In genomic region chr14:118600746-118601145, GRCm38 (mm10) we compare ENCODE assay signal across 23 mouse cellular contexts.
DNase-seq lines count a peak whose midpoint lies in the region; ATAC-seq and TF ChIP-seq lines count a peak whose summit lies in the region.
"Had no signal": no experiment of that assay in that cellular context is flagged by ENCODE, and none has a peak within 500 bp of the region (broad histone marks: within the 10 kb centered on the region; RNA-seq: fewer than 3 reads in every experiment).

No protein-coding gene starts in this region.

- no peak overlapping the region for H3K4me2 ChIP-seq in hindbrain, embryonic 13.5 days
- no peak overlapping the region for H3K4me2 ChIP-seq in hindbrain, embryonic 16.5 days (ENCODE audit: low read length)
- H3K4me2 ChIP-seq in midbrain, embryonic 14.5 days (ENCODE audit: low read length): no peak overlapping the region
- H3K4me2 ChIP-seq: forebrain, embryonic 15.5 days; limb, embryonic 13.5 days; liver, embryonic 12.5 days had no signal

- H3K27ac ChIP-seq in hindbrain, embryonic 10.5 days: peak overlapping the region; percentile 45; the same call in 1 of the 2 replicates
- H3K27ac ChIP-seq in hindbrain, embryonic 13.5 days: no peak overlapping the region
- H3K27ac ChIP-seq in hindbrain, embryonic 16.5 days (ENCODE audit: low read depth, low read length): no peak overlapping the region
- no peak overlapping the region for H3K27ac ChIP-seq in midbrain, embryonic 14.5 days (replicated peaks; ENCODE audit: low read depth, low read length)
- H3K27ac ChIP-seq: forebrain, embryonic 15.5 days; kidney, postnatal 0 days; limb, embryonic 13.5 days; liver, embryonic 12.5 days had no signal

- TF ChIP-seq POLR2A in brain, embryonic 14.5 days (IDR thresholded peaks at IDR 0.05; ENCODE audit: borderline replicate concordance, extremely low read depth, insufficient read depth, insufficient read length, poor library complexity, severe bottlenecking): no peak

- peaks cover 5% of the 10 kb centered on the region; the same call in 1 of the 2 replicates for H3K27me3 ChIP-seq in hindbrain, embryonic 10.5 days (ENCODE audit: insufficient read depth, poor library complexity, severe bottlenecking)
- H3K27me3 ChIP-seq in hindbrain, embryonic 13.5 days: no peaks in the 10 kb centered on the region
- no peaks in the 10 kb centered on the region for H3K27me3 ChIP-seq in hindbrain, embryonic 16.5 days (replicated peaks; ENCODE audit: control insufficient read depth, insufficient read depth, low read length)
- no peaks in the 10 kb centered on the region for H3K27me3 ChIP-seq in midbrain, embryonic 14.5 days (ENCODE audit: control insufficient read depth, insufficient read depth, low read length)
- H3K27me3 ChIP-seq: forebrain, embryonic 15.5 days; liver, embryonic 12.5 days had no signal

- ATAC-seq in hindbrain, embryonic 13.5 days (ENCODE audit: low FRiP score): no peak
- 0 out of 2 replicates have a peak, but pooled peaks have one; percentile 14 for ATAC-seq in hindbrain, embryonic 16.5 days
- ATAC-seq in midbrain, embryonic 14.5 days (ENCODE audit: low FRiP score, low TSS enrichment): peak; percentile 46; the same call in 1 of the 2 replicates
- ATAC-seq: CD4-positive, CD25-positive, alpha-beta regulatory T cell, adult 4 months; forebrain, embryonic 15.5 days; intestine, embryonic 16.5 days; liver, embryonic 12.5 days; liver, postnatal 0 days had no signal

- H3K4me3 ChIP-seq in hindbrain, embryonic 10.5 days: no peak overlapping the region
- H3K4me3 ChIP-seq in hindbrain, embryonic 13.5 days: no peak overlapping the region
- no peak overlapping the region for H3K4me3 ChIP-seq in hindbrain, embryonic 16.5 days (ENCODE audit: low read length)
- H3K4me3 ChIP-seq in midbrain, embryonic 14.5 days (replicated peaks; ENCODE audit: low read depth, low read length): no peak overlapping the region
- H3K4me3 ChIP-seq: forebrain, embryonic 15.5 days; limb, embryonic 13.5 days; liver, embryonic 12.5 days had no signal

- no peaks in the 10 kb centered on the region for H3K36me3 ChIP-seq in hindbrain, embryonic 10.5 days
- H3K36me3 ChIP-seq in hindbrain, embryonic 13.5 days: no peaks in the 10 kb centered on the region
- H3K36me3 ChIP-seq in hindbrain, embryonic 16.5 days (ENCODE audit: control insufficient read depth, insufficient read depth, low read length): no peaks in the 10 kb centered on the region
- H3K36me3 ChIP-seq in midbrain, embryonic 14.5 days (ENCODE audit: control insufficient read depth, insufficient read depth, low read length): no peaks in the 10 kb centered on the region
- H3K36me3 ChIP-seq: forebrain, embryonic 15.5 days; limb, embryonic 13.5 days had no signal

- 43% methylated on average over 6 of the region's 6 CpGs for WGBS in hindbrain, embryonic 10.5 days
- 44% methylated on average over 6 of the region's 6 CpGs for WGBS in hindbrain, embryonic 13.5 days
- WGBS in hindbrain, embryonic 16.5 days: 42% methylated on average over 6 of the region's 6 CpGs
- 12% methylated on average over 6 of the region's 6 CpGs for WGBS in midbrain, embryonic 14.5 days

- no peak for TF ChIP-seq CTCF in brain, embryonic 14.5 days (IDR thresholded peaks at IDR 0.05; ENCODE audit: borderline replicate concordance, extremely low read depth, insufficient read depth, insufficient read length)

- H3K9ac ChIP-seq in hindbrain, embryonic 13.5 days: no peak overlapping the region
- H3K9ac ChIP-seq in hindbrain, embryonic 16.5 days (ENCODE audit: low read depth, low read length): no peak overlapping the region
- H3K9ac ChIP-seq in midbrain, embryonic 14.5 days (replicated peaks; ENCODE audit: low read length): no peak overlapping the region
- H3K9ac ChIP-seq: forebrain, embryonic 15.5 days; limb, embryonic 13.5 days; liver, embryonic 12.5 days; liver, postnatal 0 days had no signal

- no peaks in the 10 kb centered on the region for H3K9me3 ChIP-seq in hindbrain, embryonic 10.5 days
- no peaks in the 10 kb centered on the region for H3K9me3 ChIP-seq in hindbrain, embryonic 13.5 days
- no peaks in the 10 kb centered on the region for H3K9me3 ChIP-seq in hindbrain, embryonic 16.5 days (ENCODE audit: control insufficient read depth, low read length)
- H3K9me3 ChIP-seq in midbrain, embryonic 14.5 days (ENCODE audit: control insufficient read depth, low read length): no peaks in the 10 kb centered on the region
- H3K9me3 ChIP-seq: forebrain, embryonic 15.5 days; limb, embryonic 13.5 days; liver, embryonic 12.5 days had no signal

- DNase-seq in hindbrain, embryonic 10.5 days (ENCODE audit: low spot score): no peak
- peak; percentile 63 for DNase-seq in brain, embryonic 14.5 days (ENCODE audit: low read depth)
- peak; percentile 71 for DNase-seq in midbrain, embryonic 14.5 days
- no peak for DNase-seq in cerebellum, postnatal 4 days (ENCODE audit: low spot score in 2 of 2)
- DNase-seq in urinary bladder, adult 2 months (ENCODE audit: low spot score): no peak
- DNase-seq: adrenal gland, postnatal 14 days; cerebellum, adult 18-20 months; cerebellum, postnatal 10 days; heart, postnatal 14 days; kidney, adult 8-10 months; kidney, postnatal 4 days; liver, postnatal 0 days; lung, postnatal 36 days; right cerebral cortex, postnatal 25 days; thymus, postnatal 14 days had no signal

- peaks cover 25% of the 10 kb centered on the region for H3K4me1 ChIP-seq in hindbrain, embryonic 10.5 days (replicated peaks)
- peaks cover 11% of the 10 kb centered on the region for H3K4me1 ChIP-seq in hindbrain, embryonic 13.5 days (replicated peaks)
- no peaks in the 10 kb centered on the region for H3K4me1 ChIP-seq in hindbrain, embryonic 16.5 days (ENCODE audit: control insufficient read depth, insufficient read depth, low read depth, low read length)
- H3K4me1 ChIP-seq in midbrain, embryonic 14.5 days (ENCODE audit: control insufficient read depth, insufficient read depth, low read length): no peaks in the 10 kb centered on the region
- H3K4me1 ChIP-seq: liver, embryonic 12.5 days had no signal

Comparison
In these comparisons a context has a peak if more than half of its experiments do, and no peak if none do; other contexts are left out.
1. DNase-seq: peak in brain, embryonic 14.5 days (single experiment) and midbrain, embryonic 14.5 days (single experiment); none in hindbrain, embryonic 10.5 days (single experiment), cerebellum, postnatal 4 days (0 of 2) and urinary bladder, adult 2 months (single experiment).